Mouse (Mus musculus) limb, embryonic 10.5 days (tissue): Measurements from ENCODE around the gene Tdp1. TPM values are rescaled to one million over a fixed set of nuclear protein-coding genes. Genes with fewer than 3 reads are reported as not detected.

Source experiments
- DNase-seq: peaks from one replicate; pipeline ENCODE4 v3.0.0-alpha.2; 2017; ENCODE audit warnings: low spot score
- H3K27ac ChIP-seq: fragments of 300-500 bp; sonication (generic); 2 replicates; pipeline ENCODE4 v1.5.1; 2016; ENCODE audit warnings: mild to moderate bottlenecking
- H3K27me3 ChIP-seq: fragments of 300-500 bp; sonication (generic); 2 replicates; pipeline ENCODE4 v1.6.1; 2016; ENCODE audit warnings: low read depth, mild to moderate bottlenecking; ENCODE audit not compliant: poor library complexity, severe bottlenecking
- H3K36me3 ChIP-seq: fragments of 300-500 bp; sonication (generic); 2 replicates; pipeline ENCODE4 v1.6.1; 2016; ENCODE audit warnings: mild to moderate bottlenecking, moderate library complexity
- H3K4me1 ChIP-seq: fragments of 300-500 bp; sonication (generic); 2 replicates; pipeline ENCODE4 v1.6.1; 2016
- H3K4me3 ChIP-seq: fragments of 300-500 bp; sonication (generic); 2 replicates; pipeline ENCODE4 v1.5.1; 2016; ENCODE audit warnings: mild to moderate bottlenecking, moderate library complexity
- H3K9me3 ChIP-seq: fragments of 300-500 bp; sonication (generic); replicated peaks from 2 replicates; pipeline ENCODE4 v1.6.1; 2016; ENCODE audit warnings: mild to moderate bottlenecking
- WGBS: fragments of 180-500 bp; shearing (Covaris S2); methylation state at CpG from one replicate; pipeline ENCODE4 v1.1.7; 2016; 5-methylcytosine and 5-hydroxymethylcytosine counted together
- polyA plus RNA-seq: library from polyadenylated mRNA; unstranded; fragments of >200 nt; fragmentation: Nextera tagmentation; extraction: Ambion mirVana; gene quantifications from 2 replicates; pipeline ENCODE4 v1.2.1, GENCODE M21; 2016

The Tdp1 gene
- polyA plus RNA-seq, 1 experiment from 2014 or later, result 80.3 TPM

GRCm38 (mm10) chr12:99860981-99861380 is 23.3 kb upstream of the Tdp1 start:
- Histone ChIP-seq H3K27ac (no peak overlapping the region), H3K4me1 (peaks cover 5% of the 10 kb centered on the region), H3K27me3 (no peaks in the 10 kb centered on the region), H3K4me3 (no peak overlapping the region), H3K9me3 (no peaks in the 10 kb centered on the region), H3K36me3 (no peaks in the 10 kb centered on the region)
- WGBS, result 86% methylated on average over 4 of the region's 4 CpGs
- no peak for DNase-seq

- H3K36me3 ChIP-seq, result no peaks in the 10 kb centered on the region
- no peaks in the 10 kb centered on the region for H3K4me1 ChIP-seq
- H3K27ac ChIP-seq, result no peak overlapping the region
- H3K27me3 ChIP-seq, result no peaks in the 10 kb centered on the region
- no peak for DNase-seq
- no peaks in the 10 kb centered on the region for H3K9me3 ChIP-seq
- no peak overlapping the region for H3K4me3 ChIP-seq
Observed at GRCm38 (mm10) chr12:99864613-99865012, 19.7 kb upstream of the Tdp1 start.

GRCm38 (mm10) chr12:99868821-99869220 is 15.5 kb upstream of the Tdp1 start:
- no peak overlapping the region for H3K4me3 ChIP-seq
- no peaks in the 10 kb centered on the region for H3K27me3 ChIP-seq
- no peak overlapping the region for H3K27ac ChIP-seq
- no peak for DNase-seq
- WGBS, result 87% methylated on average over 1 of the region's 1 CpGs
- no peaks in the 10 kb centered on the region for H3K4me1 ChIP-seq
- no peaks in the 10 kb centered on the region for H3K9me3 ChIP-seq
- no peaks in the 10 kb centered on the region for H3K36me3 ChIP-seq

DNA sequence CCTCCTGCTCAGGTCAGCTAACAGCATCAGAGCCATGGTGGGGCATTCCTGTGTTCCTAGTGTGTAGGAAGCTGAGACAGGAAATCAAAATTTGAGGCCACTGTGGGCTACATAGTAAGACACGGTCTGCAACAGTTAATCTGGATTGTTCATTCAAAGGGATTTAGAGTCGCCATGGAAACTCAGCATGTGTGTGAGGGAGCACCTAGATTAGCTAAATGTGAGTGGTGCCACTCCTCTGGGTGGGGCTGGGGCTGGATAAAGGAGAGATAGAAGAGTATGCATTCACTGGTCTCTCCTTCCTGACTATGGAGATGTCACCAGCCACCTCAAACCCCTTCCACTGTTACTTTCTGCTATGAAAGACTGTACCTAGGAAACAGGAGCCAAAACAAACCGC is 10.9 kb upstream of the Tdp1 start:
- H3K27me3 ChIP-seq, result no peaks in the 10 kb centered on the region
- H3K27ac ChIP-seq, result no peak overlapping the region
- H3K36me3 ChIP-seq, result no peaks in the 10 kb centered on the region
- no peak overlapping the region for H3K4me3 ChIP-seq
- no peaks in the 10 kb centered on the region for H3K4me1 ChIP-seq
- H3K9me3 ChIP-seq, result no peaks in the 10 kb centered on the region
- DNase-seq, result no peak
- WGBS, result 70% methylated on average over 3 of the region's 3 CpGs

GRCm38 (mm10) chr12:99874609-99875008 is 9.7 kb upstream of the Tdp1 start:
- Histone ChIP-seq H3K9me3 (no peaks in the 10 kb centered on the region), H3K4me1 (no peaks in the 10 kb centered on the region), H3K4me3 (no peak overlapping the region), H3K36me3 (no peaks in the 10 kb centered on the region), H3K27me3 (no peaks in the 10 kb centered on the region), H3K27ac (no peak overlapping the region)
- WGBS, result 86% methylated on average over 6 of the region's 6 CpGs
- no peak for DNase-seq

DNA sequence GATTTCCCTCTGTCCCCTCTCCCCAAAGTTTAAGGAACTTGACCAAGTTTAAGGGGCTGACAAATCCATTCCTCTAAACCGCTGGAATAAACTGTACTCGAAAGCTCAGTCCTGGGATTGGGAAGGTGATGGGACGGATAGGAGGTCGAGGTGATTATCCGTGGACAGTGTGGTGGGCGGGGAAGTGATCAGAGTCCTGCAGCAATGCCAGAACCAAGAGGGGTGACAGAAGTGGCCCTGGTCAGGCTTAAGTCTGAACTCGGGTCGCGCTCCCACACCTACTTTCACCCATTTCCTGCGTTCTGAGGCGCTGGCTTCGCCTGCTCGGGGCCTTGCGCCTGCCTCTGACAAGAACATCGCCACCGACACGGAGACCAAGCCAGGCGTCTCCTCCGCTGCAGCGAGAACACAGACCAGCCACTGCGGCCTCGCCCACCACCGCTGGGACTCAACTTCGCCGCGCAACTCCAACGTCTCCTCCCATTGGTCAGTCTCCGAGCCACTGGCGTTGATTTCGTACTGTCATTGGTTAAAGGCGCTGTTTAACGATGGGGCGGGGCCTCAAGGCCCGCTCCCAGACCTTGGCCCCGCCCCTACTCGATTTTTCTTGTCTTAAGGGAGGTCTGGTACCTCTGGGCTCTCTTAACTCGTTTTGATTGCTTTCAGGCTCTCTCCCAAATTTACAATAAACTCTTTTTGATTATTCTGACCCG is 1.2 kb upstream of the Tdp1 start:
- Histone ChIP-seq H3K4me3 (peak overlapping the region; percentile 87), H3K27me3 (no peaks in the 10 kb centered on the region), H3K27ac (peak overlapping the region; percentile 99), H3K4me1 (peaks cover 31% of the 10 kb centered on the region), H3K36me3 (peaks cover 11% of the 10 kb centered on the region), H3K9me3 (no peaks in the 10 kb centered on the region)
- WGBS, result under 1% methylated on average over 38 of the region's 38 CpGs
- peak; percentile 93 for DNase-seq

GRCm38 (mm10) chr12:99883713-99884105 is 608 bp upstream of the Tdp1 start:
- under 1% methylated on average over 11 of the region's 11 CpGs for WGBS
- H3K4me3 ChIP-seq, result peak overlapping the region; percentile 87
- H3K9me3 ChIP-seq, result no peaks in the 10 kb centered on the region
- peaks cover 31% of the 10 kb centered on the region for H3K4me1 ChIP-seq
- H3K27me3 ChIP-seq, result no peaks in the 10 kb centered on the region
- peak overlapping the region; percentile 99 for H3K27ac ChIP-seq
- H3K36me3 ChIP-seq, result peaks cover 13% of the 10 kb centered on the region
- peak; percentile 47 for DNase-seq

- peak overlapping the region; percentile 87 for H3K4me3 ChIP-seq
- H3K27ac ChIP-seq, result peak overlapping the region; percentile 99
- no peak for DNase-seq
- H3K9me3 ChIP-seq, result no peaks in the 10 kb centered on the region
- no peaks in the 10 kb centered on the region for H3K27me3 ChIP-seq
- 59% methylated on average over 8 of the region's 8 CpGs for WGBS
- H3K4me1 ChIP-seq, result peaks cover 31% of the 10 kb centered on the region
- peaks cover 17% of the 10 kb centered on the region for H3K36me3 ChIP-seq
Observed at GRCm38 (mm10) chr12:99885282-99885901, 1.1 kb downstream of the Tdp1 start.

GRCm38 (mm10) chr12:99897846-99898245 is 13.5 kb downstream of the Tdp1 start:
- Histone ChIP-seq H3K4me3 (no peak overlapping the region), H3K27me3 (no peaks in the 10 kb centered on the region), H3K4me1 (no peaks in the 10 kb centered on the region), H3K36me3 (peaks cover 85% of the 10 kb centered on the region), H3K27ac (no peak overlapping the region), H3K9me3 (no peaks in the 10 kb centered on the region)
- WGBS, result 94% methylated on average over 4 of the region's 4 CpGs
- no peak for DNase-seq

GRCm38 (mm10) chr12:99898248-99898870 is 14.0 kb downstream of the Tdp1 start:
- Histone ChIP-seq H3K36me3 (peaks cover 85% of the 10 kb centered on the region), H3K27ac (no peak overlapping the region), H3K4me1 (no peaks in the 10 kb centered on the region), H3K4me3 (no peak overlapping the region), H3K9me3 (no peaks in the 10 kb centered on the region), H3K27me3 (no peaks in the 10 kb centered on the region)
- 92% methylated on average over 16 of the region's 16 CpGs for WGBS
- DNase-seq, result no peak

GRCm38 (mm10) chr12:99899991-99900390 is 15.7 kb downstream of the Tdp1 start:
- Histone ChIP-seq H3K36me3 (peaks cover 85% of the 10 kb centered on the region), H3K27ac (no peak overlapping the region), H3K27me3 (no peaks in the 10 kb centered on the region), H3K9me3 (no peaks in the 10 kb centered on the region), H3K4me3 (no peak overlapping the region), H3K4me1 (no peaks in the 10 kb centered on the region)
- no peak for DNase-seq
- 50% methylated on average over 2 of the region's 3 CpGs for WGBS

DNA sequence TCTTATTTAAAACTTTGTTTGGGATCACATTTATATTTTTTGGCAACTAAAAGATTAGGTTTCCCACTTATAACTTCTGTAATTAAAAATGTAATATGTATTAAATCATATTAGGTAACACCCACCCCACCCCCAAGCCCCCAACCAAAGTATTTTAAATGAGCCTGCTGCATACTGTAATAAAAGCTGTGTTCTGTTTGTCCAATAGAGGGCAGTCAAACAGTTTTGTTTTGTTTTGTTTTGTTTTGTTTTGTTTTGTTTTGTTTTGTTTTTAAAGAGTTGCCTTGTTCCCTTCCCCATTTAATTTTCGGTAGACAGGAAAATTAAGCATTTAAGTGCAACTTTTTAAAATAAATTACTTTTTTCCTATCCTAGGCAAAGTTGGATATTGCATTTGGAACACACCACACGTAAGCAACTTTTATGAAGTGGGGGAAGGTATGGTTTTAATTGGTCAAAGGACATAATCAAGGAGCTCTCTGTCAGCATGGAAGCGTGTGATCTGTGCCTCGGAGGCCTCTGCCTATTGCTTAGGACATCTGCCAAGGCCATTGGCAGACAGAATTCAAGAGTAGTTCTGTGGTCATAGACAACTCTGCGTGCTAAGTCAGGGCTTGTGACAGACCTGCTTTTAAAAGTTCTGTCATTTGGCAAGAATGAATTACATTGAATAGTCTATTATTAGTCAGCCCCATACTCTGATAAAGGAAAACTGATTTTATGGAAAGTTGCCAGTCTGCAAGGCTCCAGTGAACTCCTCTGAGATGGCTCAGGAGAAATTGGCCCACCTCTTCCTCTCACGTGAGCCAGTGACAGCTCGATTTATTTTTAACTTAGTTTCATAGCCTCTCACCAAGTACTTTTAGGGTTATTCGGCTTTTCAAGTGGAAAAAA is 17.9 kb downstream of the Tdp1 start:
- no peak for DNase-seq
- Histone ChIP-seq H3K27me3 (no peaks in the 10 kb centered on the region), H3K4me1 (no peaks in the 10 kb centered on the region), H3K9me3 (no peaks in the 10 kb centered on the region), H3K4me3 (no peak overlapping the region), H3K27ac (no peak overlapping the region), H3K36me3 (peaks cover 85% of the 10 kb centered on the region)
- WGBS, result 89% methylated on average over 8 of the region's 8 CpGs
